Mouse (Mus musculus): ENCODE measurements around the gene Gm49361.

GRCm38 (mm10) chr14:57730527-57730926 lies 15.4 kb downstream of the Gm49361 start:
- TF ChIP-seq CTCF (IDR thresholded peaks at IDR 0.05; ENCODE audit: extremely low read depth, insufficient read length, insufficient replicate concordance, low read depth, low read length) (no peak), POLR2A (IDR thresholded peaks at IDR 0.05; ENCODE audit: low read depth, low read length) (no peak)

Measured in small intestine, adult 2 months (tissue).